Mouse (Mus musculus): ENCODE measurements around the gene Slc7a1. TPM values are rescaled to one million over a fixed set of nuclear protein-coding genes. Genes with fewer than 3 reads are reported as not detected.

Gene Slc7a1
- total and polyA plus RNA-seq, 3 experiments = 64.1 to 133 (median 80.9) TPM

DNA sequence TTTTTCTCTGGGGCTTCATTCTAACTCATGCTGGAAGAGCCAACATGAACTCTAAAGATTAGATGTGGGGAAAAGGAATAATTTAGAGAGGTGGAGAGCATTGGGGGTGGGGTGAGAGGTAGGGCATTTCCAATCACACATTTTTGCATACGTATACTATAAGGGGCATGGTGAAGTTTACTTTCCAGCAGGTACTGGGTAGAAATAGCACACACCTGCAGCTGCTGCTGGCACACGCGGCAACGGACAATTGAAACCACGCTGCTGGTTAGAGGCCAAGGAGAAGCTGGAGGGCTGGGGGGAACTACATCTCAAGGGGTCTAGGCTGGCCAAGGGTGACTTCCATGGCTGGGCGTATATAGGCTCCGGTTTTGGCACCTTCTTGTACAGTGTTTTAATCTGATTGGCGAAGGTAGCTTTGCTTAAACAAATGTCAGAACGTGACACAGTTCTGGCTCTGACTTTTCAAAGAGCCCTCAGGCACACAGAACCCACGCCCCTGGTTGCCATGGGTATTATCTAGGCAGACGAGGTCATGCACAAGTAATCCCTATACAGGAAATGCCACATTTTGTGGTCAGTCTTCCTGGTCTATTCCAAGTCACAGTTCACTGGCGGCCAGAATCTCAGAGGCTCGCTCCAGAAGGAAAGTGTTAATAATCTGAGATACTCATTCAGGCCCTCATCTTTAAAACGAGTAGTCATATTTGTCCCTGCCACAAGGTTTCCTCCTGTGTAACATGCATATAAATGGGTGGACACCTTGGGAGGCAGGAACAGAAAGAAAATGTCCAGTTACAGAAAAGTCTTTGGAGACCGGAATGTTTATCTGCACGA is 38.6 kb downstream of the Slc7a1 start:
- Histone ChIP-seq H3K9ac (ENCODE audit: control insufficient read depth, low read depth, low read length, poor library complexity, severe bottlenecking) (no peak overlapping the region), H3K36me3 (ENCODE audit: control insufficient read depth in 1 of 2, insufficient read depth in 2 of 2, low read length in 2 of 2) (peaks cover 25 to 58% of the 10 kb centered on the region in 2 experiments), H3K4me3 (ENCODE audit: control insufficient read depth in 1 of 2, insufficient read depth in 1 of 2, low read depth in 2 of 2, low read length in 2 of 2) (no peak overlapping the region), H3K9me3 (replicated peaks; ENCODE audit: insufficient read depth, low read length) (no peaks in the 10 kb centered on the region), H3K27ac (ENCODE audit: control insufficient read depth, low read depth, low read length) (peak overlapping the region; percentile 15; the same call in 1 of the 2 replicates), H3K27me3 (ENCODE audit: control insufficient read depth in 1 of 2, insufficient read depth in 2 of 2, low read length in 2 of 2) (no peaks in the 10 kb centered on the region), H3K79me2 (ENCODE audit: control insufficient read depth, insufficient read depth, low read length, poor library complexity) (peaks cover 36% of the 10 kb centered on the region), H3K4me1 (ENCODE audit: control insufficient read depth in 1 of 2, insufficient read depth in 2 of 2, low read length in 2 of 2) (peaks cover 0 to 23% of the 10 kb centered on the region in 2 experiments)
- peak; percentile 83 for DNase-seq (ENCODE audit: low read depth, low spot score)
- peak; percentile 84 for TF ChIP-seq MXI1 (IDR thresholded peaks at IDR 0.05; ENCODE audit: low read depth, low read length)
- TF ChIP-seq CHD2 (IDR thresholded peaks at IDR 0.05; ENCODE audit: low read length) = no peak
- TF ChIP-seq TCF12 (IDR thresholded peaks at IDR 0.05; ENCODE audit: low read depth, low read length) = no peak
- TF ChIP-seq POLR2AphosphoS2 (IDR thresholded peaks at IDR 0.05; ENCODE audit: low read length) = no peak
- TF ChIP-seq EP300 (IDR thresholded peaks at IDR 0.05; ENCODE audit: low read depth in 1 of 2, low read length in 2 of 2) = peak; percentile 39 to 42; a peak in 1 of 4 replicates
- no peak for TF ChIP-seq GABPA (IDR thresholded peaks at IDR 0.05; ENCODE audit: low read depth, low read length)
- TF ChIP-seq USF1 (IDR thresholded peaks at IDR 0.05; ENCODE audit: low read depth, low read length) = no peak
- 0 out of 2 replicates have a peak, but pooled peaks have one; percentile 25 for TF ChIP-seq MAX (IDR thresholded peaks at IDR 0.05; ENCODE audit: low read length)
- peak; percentile 67; the same call in 1 of the 2 replicates for TF ChIP-seq RCOR1 (IDR thresholded peaks at IDR 0.05; ENCODE audit: low read depth, low read length)
- no peak for TF ChIP-seq TBP (IDR thresholded peaks at IDR 0.05; ENCODE audit: low read depth, low read length)
- no peak for TF ChIP-seq MYB (IDR thresholded peaks at IDR 0.05; ENCODE audit: low read depth, low read length)
- TF ChIP-seq CTCF (IDR thresholded peaks at IDR 0.05 in 2 of 3, conservative IDR thresholded peaks at IDR 0.05 in 1 of 3; ENCODE audit: control insufficient read depth in 1 of 3, insufficient read depth in 1 of 3, low read depth in 2 of 3, low read length in 3 of 3, poor library complexity in 1 of 3, severe bottlenecking in 1 of 3) = no peak
- TF ChIP-seq JUND (IDR thresholded peaks at IDR 0.05; ENCODE audit: low read depth, low read length) = no peak
- no peak for TF ChIP-seq UBTF (IDR thresholded peaks at IDR 0.05; ENCODE audit: borderline replicate concordance, insufficient read depth, low read depth, low read length)
- TF ChIP-seq SMC3 (IDR thresholded peaks at IDR 0.05; ENCODE audit: low read depth, low read length) = no peak
- no peak for TF ChIP-seq ZC3H11A (IDR thresholded peaks at IDR 0.05; ENCODE audit: low read depth, low read length)
- TF ChIP-seq POLR2AphosphoS5 (IDR thresholded peaks at IDR 0.05; ENCODE audit: borderline replicate concordance, low read depth, low read length) = no peak
- no peak for TF ChIP-seq MAFK (IDR thresholded peaks at IDR 0.05; ENCODE audit: borderline replicate concordance, low read depth, low read length)
- no peak for TF ChIP-seq USF2 (IDR thresholded peaks at IDR 0.05; ENCODE audit: borderline replicate concordance in 1 of 2, insufficient read depth in 1 of 2, low read depth in 1 of 2, low read length in 2 of 2)
- 0 out of 4 replicates have a peak, but pooled peaks of 1 of the 2 experiments have one; percentile 17 for TF ChIP-seq POLR2A (IDR thresholded peaks at IDR 0.05; ENCODE audit: control insufficient read depth in 1 of 2, insufficient read depth in 1 of 2, low read depth in 1 of 2, low read length in 2 of 2, poor library complexity in 1 of 2)
- TF ChIP-seq GATA1 (IDR thresholded peaks at IDR 0.05; ENCODE audit: low read depth, low read length) = peak; percentile 97
- 0 out of 2 replicates have a peak, but pooled peaks have one; percentile 26 for TF ChIP-seq MYC (IDR thresholded peaks at IDR 0.05; ENCODE audit: low read depth, low read length)
- TF ChIP-seq CHD1 (IDR thresholded peaks at IDR 0.05; ENCODE audit: low read depth, low read length) = no peak
- TF ChIP-seq ZMIZ1 (IDR thresholded peaks at IDR 0.05; ENCODE audit: low read depth, low read length) = no peak
- TF ChIP-seq KAT2A (conservative IDR thresholded peaks at IDR 0.05; ENCODE audit: low read depth, low read length) = peak; percentile 38; the same call in 1 of the 2 replicates
- TF ChIP-seq NELFE (IDR thresholded peaks at IDR 0.05; ENCODE audit: low read depth, low read length) = no peak
- TF ChIP-seq NRF1 (IDR thresholded peaks at IDR 0.05; ENCODE audit: insufficient read depth, low read depth, low read length, poor library complexity, severe bottlenecking) = no peak
- peak; percentile 82 for TF ChIP-seq BHLHE40 (IDR thresholded peaks at IDR 0.05; ENCODE audit: borderline replicate concordance, low read depth, low read length)
- TF ChIP-seq ZKSCAN1 (IDR thresholded peaks at IDR 0.05; ENCODE audit: low read depth, low read length) = no peak
- peak; percentile 81 for TF ChIP-seq SIN3A (IDR thresholded peaks at IDR 0.05; ENCODE audit: low read length)
- peak; percentile 68; the same call in 1 of the 2 replicates for TF ChIP-seq ELF1 (IDR thresholded peaks at IDR 0.05; ENCODE audit: low read depth, low read length)
- no peak for TF ChIP-seq MAZ (IDR thresholded peaks at IDR 0.05; ENCODE audit: low read depth, low read length)
- TF ChIP-seq ETS1 (IDR thresholded peaks at IDR 0.05; ENCODE audit: low read depth, low read length) = peak; percentile 72
- no peak for TF ChIP-seq RAD21 (IDR thresholded peaks at IDR 0.05; ENCODE audit: low read depth, low read length)
- no peak for TF ChIP-seq E2F4 (IDR thresholded peaks at IDR 0.05; ENCODE audit: borderline replicate concordance, low read depth, low read length)
- TF ChIP-seq ZNF384 (IDR thresholded peaks at IDR 0.05; ENCODE audit: low read depth, low read length) = no peak

All from MEL (cell line).